Mouse (Mus musculus) megakaryocyte, embryonic 14.5 days (primary cell): ENCODE data around the gene Papola. TPM values are rescaled to one million over a fixed set of nuclear protein-coding genes. Genes with fewer than 3 reads are reported as not detected.
"Not testable (repeated sequence)": the region's sequence is repeated elsewhere in the genome, so short reads cannot be mapped to it uniquely, and the experiment has no call there.

Experiments used
- H3K27me3 ChIP-seq: replicated peaks from 2 replicates; pipeline ENCODE3; 2012; ENCODE audit warnings: inconsistent platforms
- H3K36me3 ChIP-seq: replicated peaks from 2 replicates; pipeline ENCODE3; 2012; ENCODE audit warnings: low read length, inconsistent platforms, mixed read lengths
- H3K4me1 ChIP-seq: 2 replicates; pipeline ENCODE4 v1.6.1; 2012; ENCODE audit warnings: inconsistent platforms
- H3K4me3 ChIP-seq: replicated peaks from 2 replicates; pipeline ENCODE3; 2012; ENCODE audit warnings: moderate library complexity, mild to moderate bottlenecking, inconsistent platforms
- H3K9me3 ChIP-seq: 2 replicates; pipeline ENCODE4 v1.6.1; 2012; ENCODE audit warnings: inconsistent platforms
- FLI1 ChIP-seq: IDR thresholded peaks from 2 replicates; pipeline ENCODE4 v1.6.1; 2012; ENCODE audit warnings: low read length, inconsistent platforms, mixed read lengths
- GATA1 ChIP-seq: IDR thresholded peaks from 3 replicates; pipeline ENCODE4 v1.6.1; 2012; ENCODE audit warnings: mixed read lengths, low read length, inconsistent platforms, borderline replicate concordance
- polyA plus RNA-seq: library from polyadenylated mRNA; stranded (reverse); fragments of >175 nt; gene quantifications from 2 replicates; pipeline ENCODE4 v1.2.3, GENCODE M21; 2012; ENCODE audit warnings: low replicate concordance; ENCODE audit not compliant: insufficient read depth

Gene Papola
- polyA plus RNA-seq, 1 experiment: 73.1 TPM

- TF ChIP-seq GATA1 (no peak), FLI1 (no peak)
- H3K36me3 ChIP-seq: peaks cover 94% of the 10 kb centered on the region
- peaks cover 1% of the 10 kb centered on the region; the same call in 1 of the 2 replicates for H3K4me1 ChIP-seq
- no peak overlapping the region for H3K4me3 ChIP-seq
- H3K27me3 ChIP-seq: no peaks in the 10 kb centered on the region
- H3K9me3 ChIP-seq: no peaks in the 10 kb centered on the region
These were observed 50.4 kb downstream of the Papola start for GRCm38 (mm10) chr12:105834926-105835325.

- no peak overlapping the region for H3K4me3 ChIP-seq
- H3K4me1 ChIP-seq: no peaks in the 10 kb centered on the region
- no peaks in the 10 kb centered on the region for H3K9me3 ChIP-seq
- TF ChIP-seq GATA1 (no peak), FLI1 (no peak)
- H3K36me3 ChIP-seq: peaks cover 93% of the 10 kb centered on the region
- H3K27me3 ChIP-seq: no peaks in the 10 kb centered on the region
These were observed 51.1 kb downstream of the Papola start for GRCm38 (mm10) chr12:105835571-105835970.

- TF ChIP-seq FLI1: no peak
- no peak for TF ChIP-seq GATA1
- peaks cover 93% of the 10 kb centered on the region for H3K36me3 ChIP-seq
These were observed 51.7 kb downstream of the Papola start for GRCm38 (mm10) chr12:105836196-105836595.

GRCm38 (mm10) chr12:105839096-105839495 lies 54.6 kb downstream of the Papola start:
- H3K4me3 ChIP-seq: no peak overlapping the region
- H3K4me1 ChIP-seq: peaks cover 3% of the 10 kb centered on the region; the same call in 1 of the 2 replicates
- TF ChIP-seq GATA1: no peak
- no peak for TF ChIP-seq FLI1
- no peaks in the 10 kb centered on the region for H3K27me3 ChIP-seq
- H3K36me3 ChIP-seq: peaks cover 88% of the 10 kb centered on the region
- no peaks in the 10 kb centered on the region for H3K9me3 ChIP-seq

More at GRCm38 (mm10) chr12:105836196-105836595, 51.7 kb downstream of the Papola start:
- Histone ChIP-seq H3K27me3 (no peaks in the 10 kb centered on the region), H3K9me3 (no peaks in the 10 kb centered on the region), H3K4me3 (no peak overlapping the region), H3K4me1 (no peaks in the 10 kb centered on the region)

GRCm38 (mm10) chr12:105840545-105840944 lies 56.1 kb downstream of the Papola start:
- H3K36me3 ChIP-seq: peaks cover 85% of the 10 kb centered on the region

GRCm38 (mm10) chr12:105843243-105844005 lies 58.9 kb downstream of the Papola start:
- Histone ChIP-seq H3K4me3 (no peak overlapping the region), H3K36me3 (peaks cover 72% of the 10 kb centered on the region), H3K9me3 (no peaks in the 10 kb centered on the region), H3K4me1 (peaks cover 3% of the 10 kb centered on the region; the same call in 1 of the 2 replicates), H3K27me3 (no peaks in the 10 kb centered on the region)
- no peak for TF ChIP-seq GATA1
- no peak for TF ChIP-seq FLI1

More at GRCm38 (mm10) chr12:105840545-105840944, 56.1 kb downstream of the Papola start:
- H3K4me3 ChIP-seq, H3K27me3 ChIP-seq, H3K9me3 ChIP-seq, H3K4me1 ChIP-seq: not testable (repeated sequence)

GRCm38 (mm10) chr12:105844406-105844805 lies 59.9 kb downstream of the Papola start:
- H3K4me3 ChIP-seq: no peak overlapping the region
- H3K36me3 ChIP-seq: peaks cover 64% of the 10 kb centered on the region
- H3K4me1 ChIP-seq: peaks cover 5% of the 10 kb centered on the region; the same call in 1 of the 2 replicates
- no peaks in the 10 kb centered on the region for H3K9me3 ChIP-seq
- H3K27me3 ChIP-seq: no peaks in the 10 kb centered on the region
- TF ChIP-seq FLI1: no peak

- Histone ChIP-seq H3K4me1 (peaks cover 5% of the 10 kb centered on the region; the same call in 1 of the 2 replicates), H3K27me3 (peaks cover 2% of the 10 kb centered on the region), H3K36me3 (peaks cover 24% of the 10 kb centered on the region), H3K4me3 (no peak overlapping the region), H3K9me3 (no peaks in the 10 kb centered on the region)
- no peak for TF ChIP-seq GATA1
- TF ChIP-seq FLI1: no peak
These were observed 64.6 kb downstream of the Papola start for GRCm38 (mm10) chr12:105849102-105849501.

- TF ChIP-seq FLI1 (no peak), GATA1 (no peak)
- peaks cover 9% of the 10 kb centered on the region; the same call in 1 of the 2 replicates for H3K4me1 ChIP-seq
- H3K9me3 ChIP-seq: no peaks in the 10 kb centered on the region
- H3K4me3 ChIP-seq: no peak overlapping the region
- peaks cover 11% of the 10 kb centered on the region for H3K36me3 ChIP-seq
- H3K27me3 ChIP-seq: peaks cover 7% of the 10 kb centered on the region
These were observed 66.2 kb downstream of the Papola start for GRCm38 (mm10) chr12:105850675-105851074.

GRCm38 (mm10) chr12:105852798-105853197 lies 68.3 kb downstream of the Papola start:
- Histone ChIP-seq H3K9me3 (no peaks in the 10 kb centered on the region), H3K36me3 (no peaks in the 10 kb centered on the region), H3K4me3 (no peak overlapping the region), H3K4me1 (peaks cover 9% of the 10 kb centered on the region; the same call in 1 of the 2 replicates), H3K27me3 (peaks cover 7% of the 10 kb centered on the region)
- TF ChIP-seq FLI1 (no peak), GATA1 (no peak)
